Mouse (Mus musculus) adrenal gland (tissue): Measurements from ENCODE around the gene Slc43a1.
"Not testable (repeated sequence)": the region's sequence is repeated elsewhere in the genome, so short reads cannot be mapped to it uniquely, and the experiment has no call there.

Experiments
- intact Hi-C: fragments of 180-260 bp; cut with DNase I; formaldehyde crosslinking; loops from one replicate; pipeline ENCODE4 v1.15.1; 2025

Gene Slc43a1

GRCm38 (mm10) chr2:84890045-84890340 is 51.3 kb downstream of the Slc43a1 start:
- intact Hi-C loops = loop anchor here (5.0 kb wide), 1 partner anchor 117 kb away; no protein-coding TSS in a partner anchor

- intact Hi-C loops = loop anchor here (5.0 kb wide), 1 partner anchor 114 kb away; no protein-coding TSS in a partner anchor
These were observed 54.7 kb downstream of the Slc43a1 start for GRCm38 (mm10) chr2:84893359-84893758.

- intact Hi-C loops = no loop called here
These were observed 57.0 kb downstream of the Slc43a1 start for GRCm38 (mm10) chr2:84895495-84896198.

GRCm38 (mm10) chr2:84896686-84897085 is 58.0 kb downstream of the Slc43a1 start:
- intact Hi-C loops = not testable (repeated sequence)

GRCm38 (mm10) chr2:84912722-84913121 is 74.1 kb downstream of the Slc43a1 start:
- intact Hi-C loops = no loop called here
